8 mouse cellular contexts compared by ENCODE assay signal in the genomic region with DNA sequence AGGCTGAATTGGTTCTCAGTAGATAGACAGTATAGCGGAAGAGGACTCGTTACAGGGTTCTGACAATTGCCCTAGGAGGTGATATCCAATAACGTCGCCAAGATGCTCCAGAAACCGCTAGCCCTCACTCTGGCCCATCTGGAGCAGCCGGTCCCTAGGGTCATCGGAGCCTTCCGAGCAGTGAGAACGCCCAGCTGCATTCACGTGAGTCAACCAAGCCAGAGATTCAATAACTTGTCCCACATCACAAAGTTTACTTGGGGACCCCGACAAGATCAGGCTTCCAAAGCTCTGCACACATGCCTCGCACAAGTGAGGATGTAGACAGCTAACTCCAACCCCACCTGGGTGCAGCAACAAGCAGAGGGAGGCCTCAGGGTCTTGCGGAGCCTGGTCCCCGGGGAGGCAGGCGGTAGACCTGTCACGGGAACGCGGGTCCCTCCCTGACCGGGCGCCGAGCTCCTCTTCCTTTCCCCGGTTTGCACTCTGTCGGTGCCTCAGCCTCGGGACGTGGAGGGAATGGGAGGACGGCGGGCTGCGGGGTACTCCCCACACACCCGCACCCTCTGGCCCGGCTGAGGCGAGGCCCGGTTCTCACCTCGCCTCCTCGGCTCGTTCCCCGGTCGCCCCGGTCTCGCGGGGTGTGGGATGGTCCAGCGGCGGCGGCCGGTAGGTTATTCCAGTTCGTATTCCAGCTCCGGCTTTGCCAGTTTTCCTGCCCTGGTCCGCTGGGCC. TPM values are rescaled to one million over a fixed set of nuclear protein-coding genes. Genes with fewer than 3 reads are reported as not detected.
A peak's percentile ranks its signal among the peaks of the same experiment; 100 is the strongest.
DNase-seq lines count a peak whose midpoint lies in the region; ATAC-seq and TF ChIP-seq lines count a peak whose summit lies in the region.

No protein-coding gene starts in this region.

- intact Hi-C loops in heart, postnatal 10 days (cut with DNase I) = loop anchor here (1.0 kb wide), 1 partner anchor 132 kb away; the partner anchor contains the start of gene Ywhaq
- intact Hi-C loops in gastrocnemius, postnatal 14 days (cut with DNase I; ENCODE audit: low total_unique reads) = no loop called here

- TF ChIP-seq CTCF in E14TG2a.4 (conservative IDR thresholded peaks at IDR 0.05; ENCODE audit: low read length) = no peak

- H3K9me3 ChIP-seq in heart, embryonic 10.5 days = no peaks in the 10 kb centered on the region
- H3K9me3 ChIP-seq in E14TG2a.4 (ENCODE audit: low read length) = no peaks in the 10 kb centered on the region
- no peaks in the 10 kb centered on the region for H3K9me3 ChIP-seq in limb, embryonic 12.5 days
- no peaks in the 10 kb centered on the region for H3K9me3 ChIP-seq in neural tube, embryonic 15.5 days (replicated peaks)

- H3K4me1 ChIP-seq in heart, embryonic 10.5 days = peaks cover 8% of the 10 kb centered on the region; the same call in 1 of the 2 replicates
- H3K4me1 ChIP-seq in E14TG2a.4 (replicated peaks; ENCODE audit: low read depth, low read length) = peaks cover 46% of the 10 kb centered on the region
- peaks cover 11% of the 10 kb centered on the region; the same call in 1 of the 2 replicates for H3K4me1 ChIP-seq in limb, embryonic 12.5 days (replicated peaks)
- H3K4me1 ChIP-seq in neural tube, embryonic 15.5 days = peaks cover 38% of the 10 kb centered on the region

- H3K4me3 ChIP-seq in heart, embryonic 10.5 days = peak overlapping the region; percentile 82
- H3K4me3 ChIP-seq in E14TG2a.4 (replicated peaks; ENCODE audit: low read length) = peak overlapping the region; percentile 97
- peak overlapping the region; percentile 76 for H3K4me3 ChIP-seq in limb, embryonic 12.5 days (replicated peaks)
- H3K4me3 ChIP-seq in neural tube, embryonic 15.5 days (replicated peaks) = peak overlapping the region; percentile 65

- peak overlapping the region; percentile 85 for H3K9ac ChIP-seq in limb, embryonic 12.5 days (replicated peaks)
- H3K9ac ChIP-seq in neural tube, embryonic 15.5 days (replicated peaks) = peak overlapping the region; percentile 89

- peak overlapping the region; percentile 79 for H3K4me2 ChIP-seq in limb, embryonic 12.5 days
- peak overlapping the region; percentile 91 for H3K4me2 ChIP-seq in neural tube, embryonic 15.5 days

- WGBS in heart, embryonic 10.5 days = 1% methylated on average over 47 of the region's 47 CpGs
- WGBS in limb, embryonic 12.5 days = under 1% methylated on average over 46 of the region's 47 CpGs
- under 1% methylated on average over 47 of the region's 47 CpGs for WGBS in neural tube, embryonic 15.5 days

- peak; percentile 75 for ATAC-seq in erythroid progenitor cell, adult 5-6 weeks (replicated peaks; ENCODE audit: low FRiP score, poor library complexity, severe bottlenecking)
- no peak; the same call in 1 of the 2 replicates for ATAC-seq in limb, embryonic 12.5 days (ENCODE audit: insufficient number of reproducible peaks, insufficient read depth, low FRiP score, low TSS enrichment, low read depth)
- peak; percentile 87 for ATAC-seq in neural tube, embryonic 15.5 days (ENCODE audit: low FRiP score)

- peaks cover 9% of the 10 kb centered on the region for H3K36me3 ChIP-seq in heart, embryonic 10.5 days
- peaks cover 25% of the 10 kb centered on the region for H3K36me3 ChIP-seq in E14TG2a.4 (ENCODE audit: insufficient read depth, low read length)
- H3K36me3 ChIP-seq in limb, embryonic 12.5 days = peaks cover 18% of the 10 kb centered on the region; the same call in 1 of the 2 replicates
- 0 out of 2 replicates have a peak, but pooled peaks cover 2% of the 10 kb centered on the region for H3K36me3 ChIP-seq in neural tube, embryonic 15.5 days

- H3K27ac ChIP-seq in heart, embryonic 10.5 days = peak overlapping the region; percentile 92
- peak overlapping the region; percentile 69 for H3K27ac ChIP-seq in limb, embryonic 12.5 days
- peak overlapping the region; percentile 93 for H3K27ac ChIP-seq in neural tube, embryonic 15.5 days (replicated peaks)

- no peaks in the 10 kb centered on the region for H3K27me3 ChIP-seq in heart, embryonic 10.5 days (ENCODE audit: insufficient read depth, poor library complexity, severe bottlenecking)
- no peaks in the 10 kb centered on the region for H3K27me3 ChIP-seq in E14TG2a.4 (ENCODE audit: insufficient read depth, low read length)
- H3K27me3 ChIP-seq in limb, embryonic 12.5 days = no peaks in the 10 kb centered on the region
- no peaks in the 10 kb centered on the region for H3K27me3 ChIP-seq in neural tube, embryonic 15.5 days (replicated peaks)

- DNase-seq in heart, embryonic 10.5 days (ENCODE audit: low spot score) = no peak
- DNase-seq in heart, postnatal 10 days = no peak
- DNase-seq in layer of hippocampus, adult 8-10 months (ENCODE audit: low spot score in 2 of 2) = no peak
- DNase-seq in gastrocnemius, postnatal 14 days = no peak

RNA-seq across cellular contexts. Expression of gene Itgb1bp1, which starts 0.4 kb away (rescaled TPM):
- 39.5 and 40.8 TPM in 2 replicates for polyA plus RNA-seq in heart, embryonic 10.5 days (2016; fragmentation: Nextera tagmentation; extraction: Ambion mirVana)
- 10 to 100 TPM; 39.6 to 42.4 TPM for total RNA-seq in heart, postnatal 10 days (2021)
- 14.4 and 15.1 TPM in 2 replicates for total RNA-seq in erythroid progenitor cell, adult 5-6 weeks (2015; ENCODE audit: low replicate concordance)
- 11.8 and 15.7 TPM in 2 replicates for total RNA-seq in erythroid progenitor cell, adult 5-6 weeks (2017; ENCODE audit: low replicate concordance)
- polyA plus RNA-seq in limb, embryonic 12.5 days (2016; fragmentation: Nextera tagmentation; extraction: Ambion mirVana) = 43.7 and 48.2 TPM in 2 replicates
- polyA plus RNA-seq in neural tube, embryonic 15.5 days (2015; fragmentation: Nextera tagmentation; extraction: Ambion mirVana) = 34.7 and 36.8 TPM in 2 replicates
- 10 to 100 TPM; 39.6 to 47.6 (median 42.3) TPM for total RNA-seq in layer of hippocampus, adult 8-10 months (2022)
- 10 to 100 TPM; 29.2 to 30.7 TPM for total RNA-seq in gastrocnemius, postnatal 14 days (2021)

RNA-seq across cellular contexts. Expression of gene Cpsf3, which starts 0.5 kb away (rescaled TPM):
- polyA plus RNA-seq in heart, embryonic 10.5 days (2016; fragmentation: Nextera tagmentation; extraction: Ambion mirVana) = 91.9 and 106 TPM in 2 replicates
- total RNA-seq in heart, postnatal 10 days (2021) = 10 to 100 TPM; 42.9 to 46.0 TPM
- total RNA-seq in erythroid progenitor cell, adult 5-6 weeks (2015; ENCODE audit: low replicate concordance) = 13.7 and 68.3 TPM in 2 replicates
- total RNA-seq in erythroid progenitor cell, adult 5-6 weeks (2017; ENCODE audit: low replicate concordance) = 15.6 and 17.2 TPM in 2 replicates
- polyA plus RNA-seq in limb, embryonic 12.5 days (2016; fragmentation: Nextera tagmentation; extraction: Ambion mirVana) = 121 and 125 TPM in 2 replicates
- 78.0 and 89.4 TPM in 2 replicates for polyA plus RNA-seq in neural tube, embryonic 15.5 days (2015; fragmentation: Nextera tagmentation; extraction: Ambion mirVana)
- total RNA-seq in layer of hippocampus, adult 8-10 months (2022) = 10 to 100 TPM; 52.5 to 62.6 (median 56.5) TPM
- 10 to 100 TPM; 22.1 to 23.2 TPM for total RNA-seq in gastrocnemius, postnatal 14 days (2021)

RNA-seq across cellular contexts. Expression of gene Iah1, which starts 30.5 kb away (rescaled TPM):
- polyA plus RNA-seq in heart, embryonic 10.5 days (2016; fragmentation: Nextera tagmentation; extraction: Ambion mirVana) = 38.9 and 40.8 TPM in 2 replicates
- total RNA-seq in heart, postnatal 10 days (2021) = 10 to 100 TPM; 26.7 to 28.0 TPM
- 15.1 and 20.9 TPM in 2 replicates for total RNA-seq in erythroid progenitor cell, adult 5-6 weeks (2015; ENCODE audit: low replicate concordance)
- total RNA-seq in erythroid progenitor cell, adult 5-6 weeks (2017; ENCODE audit: low replicate concordance) = 9.2 and 16.3 TPM in 2 replicates
- polyA plus RNA-seq in limb, embryonic 12.5 days (2016; fragmentation: Nextera tagmentation; extraction: Ambion mirVana) = 62.7 and 68.9 TPM in 2 replicates
- polyA plus RNA-seq in neural tube, embryonic 15.5 days (2015; fragmentation: Nextera tagmentation; extraction: Ambion mirVana) = 25.9 and 33.0 TPM in 2 replicates
- total RNA-seq in layer of hippocampus, adult 8-10 months (2022) = 10 to 100 TPM; 13.2 to 17.0 (median 14.0) TPM
- total RNA-seq in gastrocnemius, postnatal 14 days (2021) = 1 to 10 TPM; 8.1 to 9.7 TPM
